Mouse (Mus musculus): Measurements from ENCODE around the gene Wnt10b. TPM values are rescaled to one million over a fixed set of nuclear protein-coding genes. Genes with fewer than 3 reads are reported as not detected.

Wnt10b gene
- polyA plus RNA-seq, 1 experiment from 2014 or later: not detected

DNA sequence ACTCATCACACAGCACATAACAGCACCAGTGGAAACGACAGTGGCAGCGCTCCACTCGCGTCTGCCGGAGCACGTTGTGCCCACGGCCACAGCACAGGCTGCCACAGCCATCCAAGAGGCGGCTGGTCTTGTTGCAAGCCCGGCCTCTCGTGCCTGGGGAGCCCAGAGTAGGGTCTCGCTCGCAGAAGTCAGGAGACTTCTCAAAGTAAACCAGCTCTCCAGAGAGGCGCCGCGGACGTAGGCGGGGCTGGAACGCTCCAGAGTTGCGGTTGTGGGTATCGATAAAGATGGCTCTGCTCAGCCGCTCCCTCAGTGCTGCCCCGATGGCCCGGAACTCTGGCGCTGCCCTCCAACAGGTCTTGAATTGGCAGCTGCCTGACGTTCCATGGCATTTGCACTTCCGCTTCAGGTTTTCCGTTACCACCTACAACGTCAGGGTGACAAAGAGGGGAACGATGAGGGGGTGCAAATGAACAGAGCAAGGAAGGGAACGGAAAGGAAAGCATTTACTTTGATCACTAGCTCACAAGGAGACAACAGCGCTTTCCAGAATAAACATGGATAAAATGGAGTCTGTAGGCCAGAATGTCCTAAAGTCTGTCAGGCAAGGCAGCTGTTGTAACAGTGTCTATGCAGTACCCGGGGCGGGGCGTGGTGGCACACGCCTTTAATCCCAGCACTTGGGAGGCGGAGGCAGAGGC lies 5.3 kb downstream of the Wnt10b start:
- Histone ChIP-seq H3K4me3 (ENCODE audit: low read depth, low read length) (peak overlapping the region; percentile 46), H3K27me3 (ENCODE audit: control insufficient read depth, insufficient read depth, low read length) (peaks cover 85% of the 10 kb centered on the region), H3K4me1 (ENCODE audit: control insufficient read depth, insufficient read depth, low read length) (peaks cover 13% of the 10 kb centered on the region), H3K9me3 (replicated peaks; ENCODE audit: control insufficient read depth, low read length) (no peaks in the 10 kb centered on the region), H3K9ac (ENCODE audit: low read depth, low read length) (peak overlapping the region; percentile 58), H3K27ac (ENCODE audit: low read depth, low read length) (no peak overlapping the region), H3K4me2 (peak overlapping the region; percentile 75), H3K36me3 (ENCODE audit: control insufficient read depth, insufficient read depth, low read length) (no peaks in the 10 kb centered on the region)
- ATAC-seq (replicated peaks; ENCODE audit: insufficient number of reproducible peaks, low FRiP score, low TSS enrichment): no peak
- 2% methylated on average over 36 of the region's 36 CpGs for WGBS (ENCODE audit: insufficient replicate concordance)

DNA sequence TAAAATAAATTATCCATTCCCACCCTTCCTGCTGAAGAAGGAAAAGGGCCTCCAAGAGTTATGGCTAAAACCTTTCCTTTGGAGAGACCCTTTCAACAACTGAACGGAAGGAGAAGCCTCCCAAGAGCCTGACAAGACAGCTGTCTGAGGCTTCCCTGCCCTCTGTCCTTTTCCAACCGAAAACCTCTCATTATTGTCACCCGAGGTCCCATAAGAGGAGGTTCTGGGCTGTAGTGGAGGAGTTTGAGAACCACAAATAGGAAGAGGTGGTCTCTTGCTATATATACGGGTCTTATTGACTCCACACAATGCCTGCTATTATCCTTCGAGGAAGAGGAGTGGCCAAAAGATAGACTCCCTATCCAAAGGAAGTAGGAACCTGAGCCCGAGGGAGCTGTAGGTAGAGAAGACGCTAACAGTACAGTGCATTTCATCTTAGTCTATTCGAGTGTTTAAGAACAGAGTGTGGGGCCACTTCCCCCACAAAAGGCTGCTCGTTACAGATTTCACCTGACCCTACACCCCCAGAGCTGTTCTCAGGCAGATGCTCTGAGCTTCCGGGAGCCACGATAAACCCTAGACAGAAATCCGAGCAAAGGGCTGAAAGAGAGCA lies 6.0 kb downstream of the Wnt10b start:
- Histone ChIP-seq H3K4me2 (peak overlapping the region; percentile 75), H3K9ac (ENCODE audit: low read depth, low read length) (peak overlapping the region; percentile 58), H3K36me3 (ENCODE audit: control insufficient read depth, insufficient read depth, low read length) (no peaks in the 10 kb centered on the region), H3K9me3 (replicated peaks; ENCODE audit: control insufficient read depth, low read length) (no peaks in the 10 kb centered on the region), H3K27me3 (ENCODE audit: control insufficient read depth, insufficient read depth, low read length) (peaks cover 77% of the 10 kb centered on the region), H3K27ac (ENCODE audit: low read depth, low read length) (no peak overlapping the region), H3K4me3 (ENCODE audit: low read depth, low read length) (peak overlapping the region; percentile 46), H3K4me1 (ENCODE audit: control insufficient read depth, insufficient read depth, low read length) (peaks cover 13% of the 10 kb centered on the region)
- no peak for ATAC-seq (replicated peaks; ENCODE audit: insufficient number of reproducible peaks, low FRiP score, low TSS enrichment)
- 6% methylated on average over 12 of the region's 12 CpGs for WGBS (ENCODE audit: insufficient replicate concordance)

DNA sequence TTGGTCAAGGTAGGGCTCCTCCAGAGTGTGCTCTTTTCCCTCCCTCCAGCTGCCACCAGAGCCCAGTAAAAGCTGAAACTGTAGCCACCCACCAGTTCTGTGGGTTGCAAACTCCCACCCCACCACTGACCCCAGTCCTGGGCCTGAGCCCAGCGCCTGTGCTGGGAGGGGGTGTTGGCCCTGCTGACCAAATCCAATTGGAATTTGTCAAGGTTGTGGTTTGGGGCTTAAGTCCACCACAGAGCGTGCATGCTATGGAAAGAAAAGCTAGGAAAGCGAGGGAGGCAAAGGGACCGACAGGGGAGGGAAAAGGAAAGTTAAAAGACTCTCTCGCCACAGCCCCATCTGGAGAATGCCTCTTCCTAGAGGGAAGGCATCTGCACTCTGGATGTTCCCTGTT lies 9.7 kb downstream of the Wnt10b start:
- WGBS (ENCODE audit: insufficient replicate concordance): 18% methylated on average over 5 of the region's 5 CpGs
- ATAC-seq (replicated peaks; ENCODE audit: insufficient number of reproducible peaks, low FRiP score, low TSS enrichment): no peak
- Histone ChIP-seq H3K4me2 (no peak overlapping the region), H3K4me3 (ENCODE audit: low read depth, low read length) (no peak overlapping the region), H3K9ac (ENCODE audit: low read depth, low read length) (no peak overlapping the region), H3K4me1 (ENCODE audit: control insufficient read depth, insufficient read depth, low read length) (peaks cover 6% of the 10 kb centered on the region; the same call in 1 of the 2 replicates), H3K27me3 (ENCODE audit: control insufficient read depth, insufficient read depth, low read length) (peaks cover 54% of the 10 kb centered on the region), H3K36me3 (ENCODE audit: control insufficient read depth, insufficient read depth, low read length) (no peaks in the 10 kb centered on the region), H3K9me3 (replicated peaks; ENCODE audit: control insufficient read depth, low read length) (no peaks in the 10 kb centered on the region), H3K27ac (ENCODE audit: low read depth, low read length) (no peak overlapping the region)

DNA sequence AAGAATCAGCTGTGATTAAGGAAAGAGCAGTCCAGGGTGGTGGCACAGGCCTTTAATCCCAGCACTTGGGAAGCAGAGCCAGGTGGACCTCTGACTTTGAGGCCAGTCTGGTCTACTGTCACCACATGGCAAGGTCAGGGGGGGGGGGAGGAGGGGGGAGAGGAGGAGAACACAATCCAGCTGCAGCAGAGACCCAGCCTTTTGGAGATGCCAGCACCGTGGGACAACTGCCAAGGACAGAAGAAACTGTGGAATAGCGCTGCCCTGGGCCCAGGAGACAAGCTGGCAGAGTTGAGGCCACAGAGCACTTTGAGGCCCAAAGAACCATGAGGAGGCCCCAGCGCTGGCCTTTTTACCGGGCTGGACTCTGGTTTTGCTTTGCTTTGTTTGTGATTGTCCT lies 12.0 kb downstream of the Wnt10b start:
- Histone ChIP-seq H3K4me2 (no peak overlapping the region), H3K9me3 (replicated peaks; ENCODE audit: control insufficient read depth, low read length) (no peaks in the 10 kb centered on the region), H3K4me1 (ENCODE audit: control insufficient read depth, insufficient read depth, low read length) (peaks cover 9% of the 10 kb centered on the region; the same call in 1 of the 2 replicates), H3K9ac (ENCODE audit: low read depth, low read length) (no peak overlapping the region), H3K36me3 (ENCODE audit: control insufficient read depth, insufficient read depth, low read length) (no peaks in the 10 kb centered on the region), H3K27ac (ENCODE audit: low read depth, low read length) (no peak overlapping the region), H3K4me3 (ENCODE audit: low read depth, low read length) (no peak overlapping the region), H3K27me3 (ENCODE audit: control insufficient read depth, insufficient read depth, low read length) (peaks cover 31% of the 10 kb centered on the region)
- ATAC-seq (replicated peaks; ENCODE audit: insufficient number of reproducible peaks, low FRiP score, low TSS enrichment): no peak
- WGBS (ENCODE audit: insufficient replicate concordance): 76% methylated on average over 4 of the region's 4 CpGs

DNA sequence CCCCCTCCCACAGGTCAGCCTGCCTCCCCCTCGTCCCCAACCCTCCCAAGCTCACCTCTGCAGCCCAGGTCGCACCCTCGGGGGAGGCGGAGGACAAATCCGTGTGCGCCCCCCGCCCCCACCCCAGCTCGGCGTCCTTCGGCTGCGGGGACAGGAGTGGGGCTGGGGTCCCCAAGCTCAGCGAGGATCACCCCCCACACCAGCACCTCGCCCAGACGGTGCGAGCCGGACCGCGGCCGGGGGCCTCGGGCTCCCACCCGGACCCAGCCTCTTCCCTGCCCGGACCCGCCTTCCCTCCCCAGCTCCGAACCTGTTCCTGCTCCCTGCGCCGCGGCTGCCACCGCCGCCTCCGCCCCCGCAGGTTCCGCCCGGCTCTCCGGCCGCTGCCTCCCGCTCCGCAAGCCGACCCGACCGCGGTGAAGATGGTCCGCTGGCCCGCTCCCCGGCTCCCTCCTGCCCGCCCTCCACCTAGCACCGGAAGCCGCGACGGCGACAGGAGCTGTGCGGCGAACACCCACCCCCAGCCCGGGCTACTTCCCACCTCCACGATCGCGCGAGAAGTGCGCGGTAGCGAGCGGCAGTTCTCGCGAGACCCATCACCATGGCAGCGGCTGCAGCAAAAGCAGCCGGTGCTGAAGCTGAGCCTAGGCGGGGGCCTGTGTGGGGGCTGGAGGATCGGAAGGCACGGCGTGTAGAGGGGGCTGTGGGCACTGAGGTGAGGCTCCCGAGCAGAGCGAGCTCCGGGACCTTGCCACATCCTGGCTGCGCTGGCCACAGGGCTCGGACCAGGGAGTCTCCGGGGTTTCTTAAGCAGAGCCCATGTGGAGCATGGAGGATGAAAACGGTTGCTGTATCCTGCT lies 15.1 kb downstream of the Wnt10b start, which contains the start of gene Arf3:
Gene Arf3 (minus strand): TSS at position 545 of the 860 bp plus-strand sequence.
- Histone ChIP-seq H3K27ac (ENCODE audit: low read depth, low read length) (peak within 1 kb of the TSS; percentile 74), H3K9me3 (replicated peaks; ENCODE audit: control insufficient read depth, low read length) (no peaks in the 10 kb centered on the region), H3K4me3 (ENCODE audit: low read depth, low read length) (peak within 1 kb of the TSS; percentile 99), H3K36me3 (ENCODE audit: control insufficient read depth, insufficient read depth, low read length) (peaks cover 4% of the 10 kb centered on the region; the same call in 1 of the 2 replicates), H3K4me1 (ENCODE audit: control insufficient read depth, insufficient read depth, low read length) (peaks cover 10% of the 10 kb centered on the region; the same call in 1 of the 2 replicates), H3K27me3 (ENCODE audit: control insufficient read depth, insufficient read depth, low read length) (peaks cover 15% of the 10 kb centered on the region), H3K4me2 (peak within 1 kb of the TSS; percentile 93), H3K9ac (ENCODE audit: low read depth, low read length) (peak within 1 kb of the TSS; percentile 86)
- ATAC-seq (replicated peaks; ENCODE audit: insufficient number of reproducible peaks, low FRiP score, low TSS enrichment): peak; percentile 91
- under 1% methylated on average over 69 of the region's 76 CpGs for WGBS (ENCODE audit: insufficient replicate concordance)

GRCm38 (mm10) chr15:98762201-98762621 lies 15.7 kb downstream of the Wnt10b start:
- ATAC-seq (replicated peaks; ENCODE audit: insufficient number of reproducible peaks, low FRiP score, low TSS enrichment): peak; percentile 71
- peaks cover 10% of the 10 kb centered on the region; the same call in 1 of the 2 replicates for H3K4me1 ChIP-seq (ENCODE audit: control insufficient read depth, insufficient read depth, low read length)
- H3K9me3 ChIP-seq (replicated peaks; ENCODE audit: control insufficient read depth, low read length): no peaks in the 10 kb centered on the region
- peak overlapping the region; percentile 99 for H3K4me3 ChIP-seq (ENCODE audit: low read depth, low read length)
- peak overlapping the region; percentile 74 for H3K27ac ChIP-seq (ENCODE audit: low read depth, low read length)
- peak overlapping the region; percentile 86 for H3K9ac ChIP-seq (ENCODE audit: low read depth, low read length)
- H3K27me3 ChIP-seq (ENCODE audit: control insufficient read depth, insufficient read depth, low read length): peaks cover 13% of the 10 kb centered on the region
- peak overlapping the region; percentile 93 for H3K4me2 ChIP-seq
- under 1% methylated on average over 21 of the region's 24 CpGs for WGBS (ENCODE audit: insufficient replicate concordance)
- H3K36me3 ChIP-seq (ENCODE audit: control insufficient read depth, insufficient read depth, low read length): peaks cover 4% of the 10 kb centered on the region; the same call in 1 of the 2 replicates

DNA sequence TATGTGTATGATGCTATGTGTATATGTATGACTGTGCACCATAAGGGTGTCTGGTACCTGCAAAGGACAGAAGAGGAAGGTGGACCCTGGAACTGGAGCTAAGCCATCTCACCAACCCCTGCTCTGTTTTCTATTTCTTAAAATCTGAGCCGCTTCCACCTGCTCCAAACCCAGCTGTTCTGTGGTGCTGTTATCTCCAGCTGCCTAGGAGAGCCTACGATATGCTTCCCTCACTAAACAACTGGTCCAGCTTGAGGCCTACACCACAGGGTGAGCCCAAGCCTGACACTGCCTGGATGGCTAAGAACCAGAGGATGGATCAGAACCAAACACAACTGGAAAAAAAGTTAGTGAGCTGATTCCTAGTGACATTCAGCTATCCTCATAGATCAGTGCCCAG lies 23.8 kb downstream of the Wnt10b start:
- H3K9ac ChIP-seq (ENCODE audit: low read depth, low read length): no peak overlapping the region
- 65% methylated on average over 2 of the region's 2 CpGs for WGBS (ENCODE audit: insufficient replicate concordance)
- H3K9me3 ChIP-seq (replicated peaks; ENCODE audit: control insufficient read depth, low read length): no peaks in the 10 kb centered on the region
- peaks cover 6% of the 10 kb centered on the region; the same call in 1 of the 2 replicates for H3K4me1 ChIP-seq (ENCODE audit: control insufficient read depth, insufficient read depth, low read length)
- no peak overlapping the region for H3K27ac ChIP-seq (ENCODE audit: low read depth, low read length)
- H3K4me2 ChIP-seq: no peak overlapping the region
- ATAC-seq (replicated peaks; ENCODE audit: insufficient number of reproducible peaks, low FRiP score, low TSS enrichment): no peak
- no peaks in the 10 kb centered on the region for H3K27me3 ChIP-seq (ENCODE audit: control insufficient read depth, insufficient read depth, low read length)
- H3K4me3 ChIP-seq (ENCODE audit: low read depth, low read length): no peak overlapping the region
- peaks cover 12% of the 10 kb centered on the region; the same call in 1 of the 2 replicates for H3K36me3 ChIP-seq (ENCODE audit: control insufficient read depth, insufficient read depth, low read length)

DNA sequence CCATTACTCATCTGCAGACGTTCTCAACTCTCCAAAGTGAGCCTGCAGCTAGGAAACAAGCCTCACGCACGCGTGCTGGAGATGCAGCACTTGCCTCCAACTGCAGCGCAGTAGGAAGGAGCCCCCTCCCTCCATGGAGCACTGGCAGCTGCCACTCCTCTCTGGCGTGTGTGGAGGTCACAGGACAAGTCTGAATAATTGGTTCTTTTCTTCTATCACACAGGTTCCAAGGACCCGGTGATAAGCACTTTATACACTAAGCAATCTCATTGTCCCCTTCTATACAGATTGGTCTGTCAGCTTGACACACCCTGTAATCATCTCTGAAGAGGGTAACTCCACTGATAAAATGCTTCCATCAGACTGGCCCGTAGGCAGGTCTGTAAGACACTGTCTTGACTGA lies 24.9 kb downstream of the Wnt10b start:
- H3K27me3 ChIP-seq (ENCODE audit: control insufficient read depth, insufficient read depth, low read length): no peaks in the 10 kb centered on the region
- no peak for ATAC-seq (replicated peaks; ENCODE audit: insufficient number of reproducible peaks, low FRiP score, low TSS enrichment)
- peaks cover 6% of the 10 kb centered on the region; the same call in 1 of the 2 replicates for H3K4me1 ChIP-seq (ENCODE audit: control insufficient read depth, insufficient read depth, low read length)
- 63% methylated on average over 8 of the region's 8 CpGs for WGBS (ENCODE audit: insufficient replicate concordance)
- no peak overlapping the region for H3K4me3 ChIP-seq (ENCODE audit: low read depth, low read length)
- no peak overlapping the region for H3K4me2 ChIP-seq
- H3K9ac ChIP-seq (ENCODE audit: low read depth, low read length): no peak overlapping the region
- no peak overlapping the region for H3K27ac ChIP-seq (ENCODE audit: low read depth, low read length)
- no peaks in the 10 kb centered on the region for H3K9me3 ChIP-seq (replicated peaks; ENCODE audit: control insufficient read depth, low read length)
- peaks cover 10% of the 10 kb centered on the region; the same call in 1 of the 2 replicates for H3K36me3 ChIP-seq (ENCODE audit: control insufficient read depth, insufficient read depth, low read length)

Measured in heart, embryonic 11.5 days (tissue).